Mouse (Mus musculus) lung, postnatal 25 days (tissue): Measurements from ENCODE around the gene Rad9a.

Source experiments
- DNase-seq: peaks from one replicate; pipeline ENCODE4 v3.0.0; 2022; ENCODE audit warnings: low spot score

Gene Rad9a

GRCm38 (mm10) chr19:4146366-4147021 is 55.0 kb downstream of the Rad9a start:
- DNase-seq = no peak

DNA sequence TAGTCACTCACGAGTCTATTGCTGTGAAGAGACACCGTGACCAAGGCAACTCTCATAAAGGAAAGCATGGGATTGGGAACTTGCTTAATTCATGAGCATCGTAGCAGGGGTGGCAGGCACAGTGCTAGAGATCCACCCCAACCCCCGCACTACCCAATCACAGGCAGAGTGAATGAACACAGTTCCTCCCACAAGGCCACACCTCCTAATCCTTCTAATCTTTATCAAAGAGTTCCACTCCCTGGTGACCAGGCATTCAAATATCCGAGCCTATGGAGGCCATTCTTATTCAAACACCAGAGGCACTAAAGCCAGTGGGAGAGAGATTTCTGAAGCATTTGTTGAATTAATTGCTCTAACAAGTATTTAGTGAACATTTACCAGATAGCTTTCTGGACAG is 55.5 kb downstream of the Rad9a start:
- DNase-seq = no peak
